Mouse (Mus musculus) heart, adult 2 months (tissue): ENCODE data around the gene Ms4a18.

Experiments used
- CTCF ChIP-seq: fragments of 200-600 bp; IDR thresholded peaks from 2 replicates; pipeline ENCODE4 v1.8.1; 2022; ENCODE audit warnings: antibody characterized with exemption, mild to moderate bottlenecking, moderate library complexity
- EP300 ChIP-seq: fragments of 200-500 bp; IDR thresholded peaks from 2 replicates; pipeline ENCODE4 v1.6.1; 2011; ENCODE audit warnings: low read depth, low read length, control low read depth; ENCODE audit not compliant: insufficient read depth

DNA sequence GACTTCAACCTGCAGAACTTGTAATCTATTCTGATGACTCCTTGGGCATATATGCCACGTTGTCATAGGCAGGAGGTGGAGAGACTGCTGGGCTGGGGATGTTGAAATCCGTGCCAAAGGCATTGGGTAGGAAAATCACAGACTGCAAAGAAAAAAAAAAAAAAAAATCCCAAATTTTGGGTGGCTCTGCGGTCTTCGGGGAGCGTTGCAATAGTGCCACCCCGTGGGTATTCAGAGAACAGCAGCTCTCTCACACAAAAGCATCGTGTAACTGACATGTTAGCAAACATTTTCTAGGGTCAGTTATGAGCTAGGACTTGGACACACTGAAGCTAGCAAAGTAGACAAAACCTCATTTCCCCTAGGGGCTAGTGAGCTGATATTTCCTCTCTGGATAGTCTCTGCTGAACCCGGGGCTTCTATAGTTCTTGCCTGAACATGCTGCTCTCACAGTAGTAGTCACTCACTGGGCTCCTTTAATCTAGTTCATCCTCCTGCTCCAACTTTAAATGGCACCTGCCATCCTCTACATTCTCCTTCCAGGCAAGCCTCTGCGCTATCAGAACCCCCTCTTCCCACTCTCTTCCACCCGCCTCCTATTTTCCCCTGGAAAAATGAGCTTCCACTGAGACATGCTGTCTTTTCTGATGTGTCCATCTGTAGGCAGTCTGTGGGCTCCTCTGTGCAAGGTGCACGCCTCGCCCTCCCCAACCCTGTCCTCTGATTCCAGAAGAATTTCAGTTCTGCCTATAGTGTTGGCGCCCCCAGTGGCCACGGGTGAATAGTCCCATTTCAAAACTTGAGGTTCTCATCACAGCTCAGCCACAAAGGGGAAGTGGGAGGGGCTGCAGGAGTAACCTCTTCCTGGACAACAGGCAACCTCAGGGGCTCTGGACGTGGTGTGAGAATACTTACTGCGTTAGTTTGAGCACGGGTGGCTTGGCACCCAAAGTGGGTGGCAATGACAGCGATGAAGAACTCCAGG, 38.4 kb downstream of the Ms4a18 start:
- TF ChIP-seq EP300, result no peak
- TF ChIP-seq CTCF, result peak; percentile 73
